Mouse (Mus musculus): ENCODE results near the gene Thyn1. TPM values are rescaled to one million over a fixed set of nuclear protein-coding genes. Genes with fewer than 3 reads are reported as not detected.

Thyn1 gene
- total and polyA plus RNA-seq, 3 experiments: 141 to 203 (median 150) TPM

DNA sequence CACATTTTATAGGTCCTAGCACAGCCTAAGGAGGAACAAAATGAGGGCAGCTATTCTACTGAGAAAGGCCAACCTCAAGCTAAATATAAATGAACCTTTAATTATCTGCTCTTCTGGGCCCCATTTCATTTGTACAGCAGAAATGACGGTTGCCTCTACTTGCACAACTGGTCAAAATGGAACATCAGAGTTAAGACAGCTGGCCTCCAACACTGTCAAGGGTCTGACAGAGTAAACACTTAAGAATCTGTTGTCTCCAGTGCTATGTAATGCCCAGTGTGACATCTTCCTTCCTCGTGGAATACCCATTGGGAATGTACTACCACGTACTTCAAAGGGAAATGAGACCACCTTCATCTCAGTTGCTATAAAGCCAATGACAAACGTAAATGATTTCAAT, 12.1 kb downstream of the Thyn1 start:
- no peaks in the 10 kb centered on the region for H3K4me1 ChIP-seq (ENCODE audit: control insufficient read depth in 1 of 2, insufficient read depth in 2 of 2)
- no peak overlapping the region for H3K4me3 ChIP-seq (replicated peaks in 1 of 3; ENCODE audit: low read depth in 2 of 3, low read length in 2 of 3, poor library complexity in 1 of 3)
- H3K27me3 ChIP-seq (replicated peaks): no peaks in the 10 kb centered on the region
- DNase-seq (ENCODE audit: extremely low read depth): no peak
- H3K9me3 ChIP-seq (replicated peaks; ENCODE audit: low read length): no peaks in the 10 kb centered on the region
- TF ChIP-seq MAX (IDR thresholded peaks at IDR 0.05; ENCODE audit: low read length) (no peak), POLR2A (IDR thresholded peaks at IDR 0.05; ENCODE audit: low read depth, low read length) (no peak), PAX5 (IDR thresholded peaks at IDR 0.05; ENCODE audit: low read length) (no peak), MYC (IDR thresholded peaks at IDR 0.05; ENCODE audit: low read depth, low read length) (no peak), SMC3 (IDR thresholded peaks at IDR 0.05; ENCODE audit: low read depth, low read length) (no peak), GABPA (IDR thresholded peaks at IDR 0.05; ENCODE audit: insufficient replicate concordance, low read depth, low read length) (no peak), UBTF (IDR thresholded peaks at IDR 0.05; ENCODE audit: low read depth, low read length) (no peak), NELFE (IDR thresholded peaks at IDR 0.05; ENCODE audit: low read depth, low read length) (no peak), MEF2A (IDR thresholded peaks at IDR 0.05; ENCODE audit: borderline replicate concordance, low read depth, low read length) (no peak), CHD2 (IDR thresholded peaks at IDR 0.05; ENCODE audit: low read length) (no peak)
- no peak overlapping the region for H3K27ac ChIP-seq (ENCODE audit: insufficient read depth, low read depth)
- H3K9ac ChIP-seq (ENCODE audit: insufficient read depth, low read depth): no peak overlapping the region
- H3K36me3 ChIP-seq (replicated peaks in 1 of 2; ENCODE audit: control insufficient read depth in 1 of 2, insufficient read depth in 1 of 2, low read length in 1 of 2): peaks cover 61 to 94% of the 10 kb centered on the region in 2 experiments
- in situ Hi-C loops (cut with MboI; ENCODE audit: low pct_ligation_motif_present, low pct_unique_long_range_greater_than_20kb, low sequenced_read_pairs) (no loop called here), dilution Hi-C loops (cut with MboI; ENCODE audit: extremely low pct_ligation_motif_present, extremely low pct_unique_long_range_greater_than_20kb, low sequenced_read_pairs) (no loop called here)
- no peak overlapping the region for H3K4me2 ChIP-seq (ENCODE audit: insufficient read depth, low read depth, poor library complexity, severe bottlenecking)
- H3K79me2 ChIP-seq (replicated peaks; ENCODE audit: control insufficient read depth, extremely low read depth, insufficient read depth, poor library complexity, severe bottlenecking): no peaks in the 10 kb centered on the region

DNA sequence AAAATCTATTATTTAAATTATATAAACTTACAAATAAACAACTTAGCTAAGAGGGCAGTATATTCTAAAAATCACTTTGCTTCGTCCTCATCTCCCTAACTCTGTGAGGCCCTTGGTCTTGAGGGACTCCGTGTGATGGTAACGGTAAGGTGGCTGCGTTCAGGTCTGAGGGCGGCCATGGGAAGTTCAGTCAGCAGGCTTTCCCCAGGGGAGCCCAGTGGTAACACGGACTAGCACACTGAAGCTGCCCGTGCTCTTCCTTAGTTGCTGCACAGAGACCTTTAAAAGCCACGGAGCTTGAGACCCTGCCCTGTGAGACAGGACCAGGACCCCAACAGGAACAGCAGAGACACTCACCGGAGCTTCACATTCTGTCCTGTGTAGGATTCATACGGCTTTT, 19.5 kb downstream of the Thyn1 start:
- H3K27ac ChIP-seq (ENCODE audit: insufficient read depth, low read depth): no peak overlapping the region
- H3K4me1 ChIP-seq (ENCODE audit: control insufficient read depth in 1 of 2, insufficient read depth in 2 of 2): peaks cover 5 to 18% of the 10 kb centered on the region in 2 experiments
- H3K4me2 ChIP-seq (ENCODE audit: insufficient read depth, low read depth, poor library complexity, severe bottlenecking): no peak overlapping the region
- DNase-seq (ENCODE audit: extremely low read depth): peak; percentile 30
- peaks cover 2% of the 10 kb centered on the region for H3K9me3 ChIP-seq (replicated peaks; ENCODE audit: low read length)
- H3K9ac ChIP-seq (ENCODE audit: insufficient read depth, low read depth): no peak overlapping the region
- H3K4me3 ChIP-seq (replicated peaks in 1 of 3; ENCODE audit: low read depth in 2 of 3, low read length in 2 of 3, poor library complexity in 1 of 3): no peak overlapping the region
- peaks cover 16 to 56% of the 10 kb centered on the region in 2 experiments for H3K36me3 ChIP-seq (replicated peaks in 1 of 2; ENCODE audit: control insufficient read depth in 1 of 2, insufficient read depth in 1 of 2, low read length in 1 of 2)
- TF ChIP-seq JUND (conservative IDR thresholded peaks at IDR 0.05; ENCODE audit: low read depth, low read length): no peak
- 0 out of 2 replicates have a peak, but pooled peaks have one; percentile 21 for TF ChIP-seq BHLHE40 (IDR thresholded peaks at IDR 0.05; ENCODE audit: low read depth, low read length)
- H3K27me3 ChIP-seq (replicated peaks): no peaks in the 10 kb centered on the region
- in situ Hi-C loops (cut with MboI; ENCODE audit: low pct_ligation_motif_present, low pct_unique_long_range_greater_than_20kb, low sequenced_read_pairs) (no loop called here), dilution Hi-C loops (cut with MboI; ENCODE audit: extremely low pct_ligation_motif_present, extremely low pct_unique_long_range_greater_than_20kb, low sequenced_read_pairs) (no loop called here)
- no peaks in the 10 kb centered on the region for H3K79me2 ChIP-seq (replicated peaks; ENCODE audit: control insufficient read depth, extremely low read depth, insufficient read depth, poor library complexity, severe bottlenecking)

DNA sequence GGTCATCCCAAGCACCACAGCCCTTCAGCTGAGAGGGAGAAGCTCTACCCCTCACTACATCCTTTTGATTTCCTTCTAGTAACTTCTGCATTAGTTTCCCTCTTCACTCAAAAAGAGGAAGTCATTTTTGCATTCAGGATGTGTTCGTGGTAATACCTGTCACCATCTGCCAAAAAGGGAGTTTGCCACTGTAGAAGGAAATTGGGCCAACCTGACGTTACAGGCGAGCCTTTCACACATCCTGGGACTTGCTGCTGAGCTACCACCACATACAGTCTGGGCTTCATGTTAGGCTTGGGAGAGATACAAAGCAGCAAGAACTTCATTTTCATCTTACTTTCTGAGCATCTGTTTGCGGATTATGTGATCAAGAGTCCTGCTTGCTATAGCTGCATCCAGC, 24.2 kb downstream of the Thyn1 start:
- TF ChIP-seq EP300 (IDR thresholded peaks at IDR 0.05; ENCODE audit: low read length) (peak; percentile 53), USF2 (conservative IDR thresholded peaks at IDR 0.05; ENCODE audit: low read depth, low read length) (no peak), TCF12 (IDR thresholded peaks at IDR 0.05; ENCODE audit: low read depth, low read length) (no peak), ETS1 (conservative IDR thresholded peaks at IDR 0.05; ENCODE audit: low read depth, low read length) (0 out of 2 replicates have a peak, but pooled peaks have one; percentile 25)
- dilution Hi-C loops (cut with MboI; ENCODE audit: extremely low pct_ligation_motif_present, extremely low pct_unique_long_range_greater_than_20kb, low sequenced_read_pairs): no loop called here
- Histone ChIP-seq H3K9me3 (replicated peaks; ENCODE audit: low read length) (peaks cover 2% of the 10 kb centered on the region), H3K4me1 (ENCODE audit: control insufficient read depth in 1 of 2, insufficient read depth in 2 of 2) (peaks cover 16 to 55% of the 10 kb centered on the region in 2 experiments), H3K4me3 (replicated peaks in 1 of 3; ENCODE audit: low read depth in 2 of 3, low read length in 2 of 3, poor library complexity in 1 of 3) (no peak overlapping the region), H3K36me3 (replicated peaks in 1 of 2; ENCODE audit: control insufficient read depth in 1 of 2, insufficient read depth in 1 of 2, low read length in 1 of 2) (peaks cover 0 to 28% of the 10 kb centered on the region in 2 experiments), H3K27ac (ENCODE audit: insufficient read depth, low read depth) (no peak overlapping the region), H3K9ac (ENCODE audit: insufficient read depth, low read depth) (no peak overlapping the region), H3K4me2 (ENCODE audit: insufficient read depth, low read depth, poor library complexity, severe bottlenecking) (no peak overlapping the region), H3K79me2 (replicated peaks; ENCODE audit: control insufficient read depth, extremely low read depth, insufficient read depth, poor library complexity, severe bottlenecking) (peaks cover 7% of the 10 kb centered on the region; the same call in 1 of the 2 replicates), H3K27me3 (replicated peaks) (peaks cover 2% of the 10 kb centered on the region)
- in situ Hi-C loops (cut with MboI; ENCODE audit: low pct_ligation_motif_present, low pct_unique_long_range_greater_than_20kb, low sequenced_read_pairs): no loop called here
- DNase-seq (ENCODE audit: extremely low read depth): peak; percentile 55

Data from CH12.LX (cell line).